Mouse (Mus musculus) lung, postnatal 25 days (tissue): ENCODE measurements around the gene Fem1a.

ENCODE experiments used
- DNase-seq: peaks from one replicate; pipeline ENCODE4 v3.0.0; 2022; ENCODE audit warnings: low spot score

Gene Fem1a

DNA sequence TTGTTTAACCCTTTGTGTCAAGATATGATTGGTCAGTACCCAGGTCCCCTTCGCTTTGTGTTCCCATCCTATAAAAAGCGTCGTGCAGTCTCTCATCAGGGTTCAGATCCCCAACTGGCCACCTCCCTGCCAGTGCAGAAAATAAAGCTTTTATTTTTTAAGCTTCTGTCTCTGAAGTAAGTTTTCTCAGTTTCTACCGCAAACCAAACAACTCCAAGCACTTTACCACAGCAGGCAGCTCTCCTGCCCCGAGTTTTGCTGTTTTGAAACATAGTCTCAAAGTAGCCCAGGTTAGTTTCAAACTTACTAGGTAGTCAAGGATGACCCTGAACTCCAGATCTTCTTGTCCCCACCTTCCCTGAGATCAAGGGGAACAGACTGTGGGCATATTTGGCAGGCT, 21.7 kb downstream of the Fem1a start:
- no peak for DNase-seq

DNA sequence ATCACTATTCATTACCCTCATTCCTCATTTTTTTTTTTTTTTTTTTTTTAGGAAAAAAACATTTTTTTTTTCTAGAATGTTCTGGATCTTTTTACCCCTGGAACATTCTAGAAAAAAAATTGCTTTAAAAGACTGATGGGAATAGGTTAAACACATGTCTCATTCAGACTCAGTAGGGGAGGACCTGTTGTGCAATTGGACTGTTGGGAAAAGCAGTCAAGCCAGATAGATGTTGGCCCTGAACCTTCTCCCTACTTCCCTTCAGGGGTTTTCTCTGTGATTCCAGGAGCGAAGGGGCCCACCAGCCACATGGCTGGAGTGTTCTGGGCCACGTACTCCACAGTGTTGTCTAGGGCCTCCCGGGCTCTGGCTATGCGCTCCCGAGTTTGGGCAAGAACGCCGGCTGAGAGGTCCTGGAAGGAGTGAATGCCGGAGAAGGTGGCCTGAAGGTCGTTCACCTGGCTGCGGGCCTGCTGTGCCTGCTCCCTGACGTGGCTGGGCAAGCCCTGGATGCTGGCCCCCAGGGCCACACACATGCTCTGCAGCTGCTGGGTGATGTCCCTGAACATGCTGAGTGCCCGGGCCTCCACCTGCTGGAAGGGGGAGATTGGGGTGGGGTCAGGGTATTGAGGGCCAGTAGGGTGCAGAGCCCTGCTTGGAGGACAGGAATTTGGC, 23.0 kb downstream of the Fem1a start:
- DNase-seq: no peak

DNA sequence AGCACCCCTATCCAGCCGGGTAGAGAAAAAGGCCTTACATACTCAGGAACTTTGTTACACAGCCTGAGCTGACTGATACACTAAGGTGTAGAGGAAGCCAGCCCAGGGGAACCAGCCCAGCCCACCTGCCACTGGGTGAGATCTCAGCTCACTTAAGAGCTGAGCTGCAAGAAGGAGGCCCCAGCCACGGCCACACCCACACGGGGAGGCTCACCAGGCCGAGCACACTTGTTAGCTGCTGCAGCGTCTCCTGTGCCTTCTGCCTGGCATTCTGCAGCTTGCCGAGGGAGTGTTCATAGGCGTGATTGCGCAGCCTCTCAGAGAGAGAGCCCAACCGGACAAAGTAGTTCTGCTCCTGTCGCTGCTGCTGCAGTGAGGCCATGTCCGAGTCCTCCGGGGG, 24.6 kb downstream of the Fem1a start:
- no peak for DNase-seq

DNA sequence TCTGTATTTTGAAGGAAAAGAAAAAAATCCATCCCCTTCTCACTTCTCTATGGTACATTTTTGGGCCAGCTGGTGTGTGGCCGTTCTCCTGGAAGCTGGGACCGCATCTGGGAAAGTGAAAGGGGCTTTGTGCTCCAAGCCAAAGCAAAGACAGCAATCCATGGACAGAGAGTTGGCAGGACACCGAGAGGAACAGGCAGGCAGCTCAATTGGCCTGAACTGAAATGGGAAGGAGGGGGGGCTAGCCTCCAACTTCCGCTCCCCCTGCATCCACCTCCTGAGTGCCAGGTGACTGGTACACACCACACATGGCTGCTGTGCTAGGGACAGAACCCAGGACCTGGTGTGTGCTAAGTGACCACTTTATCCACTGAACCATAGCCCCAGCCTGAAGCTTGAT, 26.2 kb downstream of the Fem1a start:
- DNase-seq: no peak

DNA sequence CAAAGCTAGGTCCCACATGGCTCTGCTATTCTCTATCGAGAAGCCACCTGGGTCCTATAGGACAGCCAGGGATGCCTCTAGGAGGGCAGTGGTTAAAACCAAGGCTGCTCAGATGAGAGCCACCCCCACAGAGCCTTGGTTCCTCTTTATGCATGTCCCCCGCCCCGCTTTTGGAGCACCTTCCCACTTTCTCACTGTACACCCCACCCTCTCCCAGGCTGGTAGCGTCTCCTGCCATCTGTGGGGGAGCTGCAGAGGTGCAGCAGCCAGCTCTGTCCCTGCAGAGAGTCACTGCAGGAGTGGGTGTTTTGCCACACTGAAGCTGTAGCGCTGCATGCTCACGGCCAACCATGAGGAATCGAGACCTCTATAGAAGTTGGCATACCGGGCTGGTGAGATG, 26.7 kb downstream of the Fem1a start:
- no peak for DNase-seq

DNA sequence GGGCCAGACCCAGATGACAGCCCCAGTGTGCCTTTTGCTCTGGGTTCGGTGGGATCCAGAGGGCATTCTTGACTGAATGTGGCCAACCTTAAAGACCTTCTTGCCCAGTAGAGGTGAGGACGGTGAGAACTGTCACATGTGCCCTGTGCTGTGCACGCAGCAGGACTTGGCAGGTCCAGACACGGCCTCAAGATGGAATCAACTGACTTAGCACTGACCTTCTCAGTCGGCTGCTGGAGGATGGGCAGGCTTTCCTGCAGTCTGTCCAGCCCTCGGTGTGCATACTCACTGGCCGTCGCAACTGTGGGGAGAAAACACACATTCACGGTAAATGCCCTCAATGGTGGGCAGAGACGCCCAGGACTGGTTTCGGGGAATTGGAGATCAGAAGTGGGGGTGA, 29.4 kb downstream of the Fem1a start:
- no peak for DNase-seq

DNA sequence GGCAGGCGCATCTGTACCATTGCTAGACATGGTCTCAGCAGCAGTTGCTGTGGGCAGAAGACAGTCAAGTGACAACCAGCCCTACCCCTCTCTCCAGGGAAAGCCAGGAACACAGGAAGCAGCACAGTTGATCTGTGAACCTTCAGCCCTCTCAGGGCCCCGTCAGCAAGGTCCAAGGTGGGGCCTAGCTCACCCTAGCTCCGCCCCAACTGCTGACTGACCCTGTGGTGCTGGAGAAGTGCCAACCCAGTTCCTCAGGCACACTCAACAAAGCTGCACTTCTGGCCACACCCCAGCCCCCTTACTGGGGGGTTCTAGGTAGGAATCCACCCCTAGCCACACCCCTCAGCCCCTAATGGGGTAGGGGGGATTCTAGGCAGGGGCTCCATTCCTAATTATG, 31.2 kb downstream of the Fem1a start:
- DNase-seq: peak; percentile 48

DNA sequence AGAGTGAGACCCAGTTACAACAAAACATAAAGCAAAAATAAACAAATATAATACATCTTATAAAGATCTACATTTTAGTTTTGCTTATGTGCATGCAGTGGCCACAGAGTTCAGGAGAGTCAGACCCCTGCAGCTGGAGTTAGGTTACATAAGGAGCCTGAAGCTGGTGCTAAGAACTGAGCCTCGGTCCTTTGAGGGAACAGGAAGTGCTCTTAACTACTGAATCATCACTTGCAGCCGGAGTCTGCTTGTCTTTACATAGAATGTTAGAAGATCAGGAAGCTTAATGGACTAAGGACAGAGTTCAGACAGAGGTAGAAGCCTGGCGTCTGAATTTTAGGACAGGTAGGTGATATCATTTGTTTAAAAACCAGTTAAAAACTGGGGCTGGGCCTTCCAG, 32.3 kb downstream of the Fem1a start:
- DNase-seq: no peak

DNA sequence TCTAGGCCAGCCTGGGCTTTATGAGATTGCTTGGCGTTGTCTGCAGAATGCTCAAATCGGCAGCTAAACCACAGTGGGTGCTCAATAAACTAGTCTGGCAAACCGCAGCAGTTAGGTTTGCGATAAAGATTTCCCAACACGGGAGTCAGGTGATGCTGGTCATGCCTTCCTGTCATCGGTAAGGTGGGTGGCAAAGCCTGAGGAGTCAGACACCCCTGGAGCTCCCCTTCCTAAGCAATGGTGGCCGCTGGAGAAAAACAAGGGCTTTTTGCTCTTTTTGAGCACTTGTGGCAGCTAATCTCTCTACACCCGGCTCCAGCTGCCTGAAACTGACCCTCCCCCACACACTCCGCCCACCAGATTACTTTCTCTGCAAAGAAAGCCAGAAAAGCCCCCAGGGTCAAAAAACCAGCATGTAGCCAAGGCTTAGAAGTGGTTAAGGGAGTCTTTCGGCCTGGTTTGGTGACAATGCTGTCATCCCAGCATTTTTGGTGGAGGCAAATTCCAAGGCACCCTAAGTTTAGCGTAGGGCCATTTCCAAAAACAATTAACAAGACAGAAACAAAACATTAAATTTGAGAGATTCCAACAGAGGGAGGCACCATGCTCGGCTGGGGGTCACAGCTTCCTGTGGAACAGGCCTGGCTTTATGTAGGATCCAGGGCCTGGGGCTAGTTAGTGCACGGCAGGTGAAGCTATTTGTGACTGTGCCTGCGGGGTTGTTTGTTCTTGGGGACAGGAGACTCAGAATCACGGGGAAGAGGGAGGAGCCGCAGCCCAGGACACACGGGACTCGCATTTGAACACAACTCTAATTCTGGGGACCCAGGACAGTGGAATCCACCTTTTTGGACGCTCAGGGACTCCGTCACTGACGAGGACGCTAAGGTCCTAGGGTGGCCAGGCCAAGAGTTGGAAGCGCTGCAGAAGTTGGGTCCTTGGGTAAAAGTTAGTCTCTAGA, 33.0 kb downstream of the Fem1a start:
- peak; percentile 72 for DNase-seq

DNA sequence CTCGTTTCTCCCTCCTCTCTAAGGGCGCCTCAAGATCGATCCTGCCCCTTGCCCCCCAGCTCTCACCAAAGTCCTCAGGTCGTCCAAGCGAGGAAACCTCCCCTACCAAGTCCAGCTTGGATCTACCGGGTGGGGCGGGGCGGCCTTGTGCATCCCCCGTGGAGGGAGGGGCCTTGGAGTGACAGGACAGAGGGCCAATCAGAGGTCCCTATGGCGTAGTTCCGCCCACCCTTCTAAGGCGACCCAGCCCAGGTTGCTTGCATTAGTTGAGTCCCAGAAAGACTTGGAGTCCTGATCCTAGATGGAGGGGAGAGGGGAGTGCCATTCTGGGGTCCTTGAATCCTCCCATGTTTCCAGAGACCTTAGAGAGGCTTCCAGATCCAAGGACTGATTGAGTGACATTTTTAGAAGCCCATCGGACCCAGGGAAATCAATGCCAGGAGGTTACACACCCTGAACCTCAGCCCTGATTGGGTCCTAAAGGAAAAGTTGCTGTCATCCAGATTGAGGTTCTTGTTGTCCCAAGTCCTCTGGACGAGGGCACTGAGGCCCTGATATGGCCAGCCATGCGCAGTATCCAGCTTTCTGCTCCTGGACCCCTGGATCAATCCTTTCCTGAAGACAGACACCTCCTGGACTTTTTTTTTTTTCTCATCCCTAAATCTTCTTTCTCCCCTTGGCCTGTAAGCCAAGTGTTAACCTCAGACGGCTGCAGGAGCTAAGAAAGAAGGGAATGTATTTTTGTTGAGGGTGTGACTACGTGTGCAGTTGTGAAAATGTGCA, 34.0 kb downstream of the Fem1a start:
- peak; percentile 98 for DNase-seq

DNA sequence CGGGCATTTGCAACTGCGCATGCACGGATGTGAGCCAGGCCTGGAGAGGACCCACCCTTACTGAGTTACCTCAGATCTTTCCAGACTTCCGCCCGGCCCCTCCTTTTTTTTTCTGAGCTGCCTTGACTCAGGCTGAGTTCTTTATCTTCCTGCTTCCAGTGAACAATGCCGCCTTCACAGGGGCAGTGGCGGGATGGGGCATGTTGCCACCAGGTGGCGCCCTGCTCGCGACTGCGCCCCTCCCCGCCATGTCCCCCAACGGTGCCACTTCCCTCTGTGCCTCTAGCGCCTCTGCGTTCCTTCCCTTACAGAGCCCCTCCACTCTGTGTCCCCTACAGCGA, 34.5 kb downstream of the Fem1a start:
- DNase-seq: peak; percentile 96

DNA sequence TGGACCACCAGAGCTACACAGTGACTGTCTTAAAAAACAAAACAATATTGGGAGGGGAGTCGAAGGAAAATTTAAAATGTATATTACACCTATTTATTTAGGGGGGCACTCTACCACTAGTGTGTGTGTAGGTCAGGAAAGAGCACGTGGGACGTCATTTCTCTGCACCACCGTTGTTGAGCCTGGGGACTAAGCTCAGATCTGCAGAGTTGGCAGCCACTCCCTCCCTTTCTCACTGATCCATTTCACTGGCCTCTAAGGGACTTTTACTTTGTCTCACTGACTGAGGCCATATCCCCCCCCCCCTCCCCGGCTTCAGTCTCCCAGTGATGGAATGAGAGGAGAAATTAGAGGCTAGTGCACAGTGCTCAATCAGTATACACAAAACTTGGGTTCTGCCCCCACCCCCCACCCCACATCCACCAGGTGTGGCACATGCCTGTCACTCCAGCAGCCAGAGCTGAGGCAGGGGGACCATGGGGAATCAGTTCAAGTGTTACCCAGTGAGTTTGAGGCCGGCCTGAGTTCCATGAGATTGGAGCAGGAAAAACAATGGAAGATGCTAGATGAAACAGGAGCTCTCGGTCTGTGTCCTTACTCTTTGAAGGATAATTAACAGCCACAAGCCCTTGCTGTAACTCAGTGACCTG, 35.3 kb downstream of the Fem1a start:
- no peak for DNase-seq

DNA sequence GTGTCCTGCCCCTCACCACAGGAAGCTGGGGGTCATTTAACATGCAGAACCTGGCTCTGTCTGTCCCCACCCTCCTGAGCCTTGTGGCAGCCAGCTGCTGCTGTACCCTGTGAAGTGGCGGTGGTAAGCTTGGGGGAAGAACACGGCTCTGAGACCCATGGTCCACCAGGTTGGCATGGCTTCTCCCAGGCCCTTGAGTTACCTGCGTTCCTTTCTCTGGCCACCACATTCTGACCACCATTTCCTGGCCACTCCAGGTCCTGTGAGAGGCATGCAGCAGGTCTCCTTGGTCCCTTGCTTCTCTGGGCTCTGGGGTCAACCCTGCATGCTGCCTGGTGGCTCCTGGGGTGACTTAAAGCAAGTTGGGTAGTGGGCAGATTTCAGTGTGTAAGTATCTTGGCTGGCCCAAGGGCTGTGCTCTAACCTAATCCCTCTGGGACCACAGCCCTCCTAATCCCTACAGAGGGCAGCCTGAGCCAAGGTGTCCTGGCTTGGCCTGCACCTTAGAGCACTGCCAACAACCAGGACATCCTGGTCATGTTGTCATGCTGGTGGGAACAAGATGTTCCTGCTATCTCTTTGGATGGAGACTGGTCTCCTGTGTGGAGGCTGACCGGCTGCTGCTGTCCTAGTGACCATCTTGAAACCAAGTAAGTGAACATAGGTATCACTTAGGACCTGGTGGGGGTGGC, 36.1 kb downstream of the Fem1a start, which contains the start of gene Plin3:
Gene Plin3, minus strand, starts transcription at position 343 of the 692 bp plus-strand sequence.
- DNase-seq: no peak

DNA sequence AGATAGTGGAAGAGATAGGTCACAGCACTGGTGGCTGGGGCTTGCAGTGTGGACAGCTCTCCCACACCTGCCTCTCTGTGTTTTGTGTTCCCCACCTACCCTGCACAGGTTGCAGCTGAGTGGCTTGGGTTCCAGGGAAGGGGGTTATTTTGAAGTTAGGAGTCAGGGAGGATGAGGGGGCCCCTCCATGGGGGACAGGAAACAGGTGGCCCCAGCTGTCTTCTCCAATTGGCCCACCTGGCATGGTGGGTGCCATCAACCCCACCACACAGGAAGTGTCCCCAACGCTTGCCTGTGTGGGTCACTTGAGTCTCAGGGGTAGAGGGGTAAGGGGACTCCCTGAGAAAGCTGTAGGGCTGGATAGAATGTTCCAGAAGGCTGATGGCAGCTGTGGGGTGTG, 36.7 kb downstream of the Fem1a start:
- no peak for DNase-seq

DNA sequence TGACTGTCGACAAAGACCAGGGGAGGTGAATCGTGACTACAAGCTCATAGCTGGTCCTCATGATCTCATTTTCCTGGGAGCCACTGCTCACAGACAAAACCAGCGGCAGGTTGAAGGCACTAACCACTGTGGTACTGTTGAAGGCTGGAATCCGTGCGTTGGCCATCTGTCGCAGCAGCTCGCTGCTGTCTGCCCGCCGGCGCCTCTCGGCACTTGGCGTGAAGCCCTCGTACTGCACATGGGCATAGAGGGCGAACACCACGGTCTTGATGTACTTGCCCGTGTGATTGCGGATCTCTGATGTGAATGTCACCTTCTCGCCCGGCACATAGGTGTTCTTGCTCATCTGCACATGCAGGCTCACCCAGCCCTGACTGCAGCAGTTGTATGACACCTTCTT, 37.6 kb downstream of the Fem1a start:
- no peak for DNase-seq

DNA sequence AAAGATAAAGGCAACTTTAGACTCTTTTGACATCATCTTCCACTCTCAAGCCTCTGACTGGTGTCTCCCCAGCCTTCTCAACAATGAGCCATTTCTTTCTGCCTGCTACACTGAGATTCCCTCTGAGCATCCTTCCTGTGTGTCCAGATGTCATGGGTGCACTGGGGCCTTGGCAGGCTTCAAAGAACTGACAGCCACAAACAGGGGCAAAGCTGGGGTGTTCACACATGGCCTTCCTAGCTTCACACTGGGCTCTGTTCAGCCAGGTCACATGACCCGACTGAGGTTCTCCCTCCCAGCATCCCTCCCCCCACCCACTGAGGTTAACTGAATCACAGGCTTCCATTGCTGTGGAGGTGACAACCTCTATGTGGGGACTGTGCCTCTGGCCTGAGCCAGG, 39.6 kb downstream of the Fem1a start:
- no peak for DNase-seq

DNA sequence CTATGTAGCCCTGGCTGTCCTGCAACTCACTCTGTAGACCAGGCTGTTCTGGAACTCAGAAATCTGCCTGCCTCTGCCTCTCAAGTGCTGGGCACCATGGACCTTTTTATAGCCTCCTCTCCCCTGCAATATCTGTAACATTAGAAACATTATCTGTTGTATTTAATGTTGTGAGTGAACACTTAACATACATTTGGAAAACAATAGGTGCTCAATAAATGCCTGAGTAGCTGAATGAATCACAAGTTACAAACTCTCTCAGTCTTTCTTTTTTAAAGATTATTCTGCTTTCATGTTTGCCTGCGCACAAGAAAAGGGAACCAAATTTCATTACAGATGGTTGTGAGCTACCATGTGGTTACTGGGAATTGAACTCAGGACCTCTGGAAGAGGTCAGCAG, 41.6 kb downstream of the Fem1a start:
- no peak for DNase-seq

DNA sequence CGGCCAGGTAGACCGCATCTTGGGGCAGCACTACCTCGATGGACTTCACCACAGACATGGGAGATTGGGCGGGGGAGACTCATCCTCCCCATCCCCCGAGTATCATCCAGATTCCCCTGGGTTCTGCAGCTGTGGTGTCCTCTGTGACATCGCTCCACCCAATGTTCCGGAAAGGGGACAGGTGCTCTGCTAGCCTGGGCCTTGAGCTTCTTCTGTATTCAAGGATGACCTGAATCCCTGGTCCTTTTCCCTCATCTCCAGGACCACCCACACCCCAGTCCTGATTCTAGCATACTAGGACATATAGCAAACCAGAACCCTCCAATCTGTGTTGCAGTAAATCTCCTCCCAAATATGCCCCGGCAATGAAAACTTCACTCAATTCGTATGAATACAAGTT, 43.6 kb downstream of the Fem1a start, which contains the start of gene Arrdc5:
Gene Arrdc5, minus strand, starts transcription at position 101 of the 400 bp plus-strand sequence.
- no peak for DNase-seq

DNA sequence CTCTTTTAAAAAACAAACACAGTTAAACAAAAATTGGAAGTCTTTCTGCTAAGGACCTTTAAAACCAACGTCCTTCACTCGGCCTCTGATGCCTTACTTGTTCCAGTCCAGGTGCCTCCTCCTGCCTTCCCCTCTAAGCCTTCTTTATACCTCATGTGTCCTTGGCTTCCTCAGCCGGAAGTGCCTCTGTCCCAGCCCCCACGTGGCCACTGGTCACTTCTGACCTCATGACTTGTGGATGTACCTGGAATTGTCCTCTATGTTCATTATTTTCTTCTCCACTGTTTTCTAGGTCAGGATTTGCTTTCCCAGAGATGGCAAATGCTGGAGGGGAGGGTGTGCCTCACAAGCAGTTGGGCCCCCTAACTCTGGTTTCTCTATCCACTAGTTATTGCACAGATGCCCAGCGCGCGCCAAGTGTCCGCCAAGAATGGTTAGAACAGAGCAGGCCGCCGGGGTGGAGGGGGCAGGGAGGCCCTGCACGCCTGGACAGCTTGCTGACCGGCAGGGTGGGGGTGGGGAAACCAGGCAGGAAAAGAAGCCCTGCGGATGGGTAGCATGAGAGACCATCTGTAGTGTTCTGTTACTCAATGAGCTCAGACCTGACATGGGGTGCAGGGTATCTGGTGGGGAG, 45.9 kb downstream of the Fem1a start:
- DNase-seq: no peak

DNA sequence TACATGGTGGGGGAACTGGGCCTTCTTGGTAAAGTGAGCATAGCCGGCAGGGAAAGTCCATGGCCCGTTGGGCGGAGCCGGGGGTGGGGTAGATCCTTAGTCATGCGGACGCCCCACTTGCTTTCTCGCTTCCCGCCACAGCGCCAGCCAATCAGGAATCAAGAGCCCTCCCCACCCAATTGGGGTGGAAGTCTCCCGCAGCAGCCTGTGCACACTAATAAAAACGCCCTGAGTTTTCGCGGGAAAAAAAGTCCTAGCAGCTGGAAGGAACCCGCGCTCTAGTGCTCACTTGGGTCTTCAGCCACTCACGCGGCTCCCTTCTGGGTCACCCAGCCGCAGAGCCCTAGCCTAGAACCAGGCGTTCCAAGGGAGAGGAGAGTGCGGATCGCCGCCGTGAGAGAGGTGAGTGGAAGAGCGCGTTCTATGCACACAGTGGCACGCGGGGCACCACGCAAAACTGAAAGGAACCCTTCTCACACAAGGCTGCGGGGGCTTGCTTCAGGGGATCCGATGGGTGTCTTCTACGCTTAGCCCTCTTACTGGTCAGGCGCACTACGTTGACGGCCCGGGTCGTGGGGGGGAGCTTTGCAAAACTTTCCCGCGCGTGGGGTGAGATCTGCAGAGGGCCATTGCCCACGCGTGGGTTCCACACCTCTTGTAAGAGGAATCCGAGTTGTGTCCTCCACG, 46.7 kb downstream of the Fem1a start, which contains the start of gene Uhrf1:
Gene Uhrf1, plus strand, starts transcription at position 162 of the 687 bp plus-strand sequence.
- peak; percentile 67 for DNase-seq
